ENCODE assay signal across 8 mouse cellular contexts in genomic region chr3:95951566-95951965, GRCm38 (mm10). TPM values are rescaled to one million over a fixed set of nuclear protein-coding genes. Genes with fewer than 3 reads are reported as not detected.
DNase-seq lines count a peak whose midpoint lies in the region; ATAC-seq and TF ChIP-seq lines count a peak whose summit lies in the region.
"Not testable (repeated sequence)": the region's sequence is repeated elsewhere in the genome, so short reads cannot be mapped to it uniquely, and the experiment has no call there.

No protein-coding gene starts in this region.

- H3K4me1 ChIP-seq in G1E (ENCODE audit: insufficient read depth, low read depth, low read length), result peaks cover 32% of the 10 kb centered on the region
- H3K4me1 ChIP-seq in embryonic facial prominence, embryonic 13.5 days; heart, adult 2 months (ENCODE audit: control insufficient read depth, insufficient read depth, low read length); hindbrain, embryonic 15.5 days (replicated peaks); limb, embryonic 10.5 days; lung, embryonic 14.5 days (ENCODE audit: insufficient read depth); testis, adult 2 months (ENCODE audit: control insufficient read depth, insufficient read depth, low read length): not testable (repeated sequence)

- not testable (repeated sequence) for H3K79me2 ChIP-seq in heart, adult 2 months (replicated peaks; ENCODE audit: control insufficient read depth, insufficient read depth, low read length); myocyte (ENCODE audit: control insufficient read depth, insufficient read depth)

- H3K9me3 ChIP-seq in G1E (replicated peaks); embryonic facial prominence, embryonic 13.5 days; hindbrain, embryonic 15.5 days; limb, embryonic 10.5 days (replicated peaks); lung, embryonic 14.5 days (ENCODE audit: low read depth, low read length): not testable (repeated sequence)

- not testable (repeated sequence) for ATAC-seq in G1E (ENCODE audit: extremely low read depth, insufficient number of reproducible peaks, low FRiP score, poor library complexity, severe bottlenecking); embryonic facial prominence, embryonic 13.5 days (ENCODE audit: insufficient number of reproducible peaks, insufficient read depth, low FRiP score, low TSS enrichment, low read depth); hindbrain, embryonic 15.5 days (ENCODE audit: low FRiP score, low read depth)
- peak; percentile 7; the same call in 1 of the 2 replicates for ATAC-seq in lung, embryonic 14.5 days (ENCODE audit: insufficient read depth)

- 68% methylated on average over 12 of the region's 12 CpGs for WGBS in embryonic facial prominence, embryonic 13.5 days
- WGBS in heart, adult 2 months, result 57% methylated on average over 12 of the region's 12 CpGs
- 70% methylated on average over 12 of the region's 12 CpGs for WGBS in hindbrain, embryonic 15.5 days
- 77% methylated on average over 12 of the region's 12 CpGs for WGBS in limb, embryonic 10.5 days
- 69% methylated on average over 12 of the region's 12 CpGs for WGBS in lung, embryonic 14.5 days

- H3K9ac ChIP-seq in embryonic facial prominence, embryonic 13.5 days, result peak overlapping the region; percentile 75
- H3K9ac ChIP-seq in heart, adult 2 months (ENCODE audit: low read depth, low read length), result peak overlapping the region; percentile 53; the same call in 1 of the 2 replicates
- peak overlapping the region; percentile 74 for H3K9ac ChIP-seq in hindbrain, embryonic 15.5 days
- H3K9ac ChIP-seq in lung, embryonic 14.5 days, result peak overlapping the region; percentile 59

- intact Hi-C loops in heart, adult 2 months (cut with DNase I), result loop anchor here (5.0 kb wide), 1 partner anchor 59 kb away; the partner anchor contains the start of genes Aph1a and BC028528

- TF ChIP-seq CTCF in G1E (IDR thresholded peaks at IDR 0.05; ENCODE audit: low read depth, low read length); heart, adult 2 months (IDR thresholded peaks at IDR 0.05); lung, embryonic 14.5 days (IDR thresholded peaks at IDR 0.05; ENCODE audit: low read depth); testis, adult 2 months (IDR thresholded peaks at IDR 0.05; ENCODE audit: control insufficient read depth, insufficient read depth, insufficient replicate concordance, low read depth, low read length): not testable (repeated sequence)

- H3K4me3 ChIP-seq in G1E (ENCODE audit: low read depth, low read length) (peak overlapping the region; percentile 71), myocyte (peak overlapping the region; percentile 32)
- H3K4me3 ChIP-seq in embryonic facial prominence, embryonic 13.5 days, result peak overlapping the region; percentile 58
- peak overlapping the region; percentile 82 for H3K4me3 ChIP-seq in heart, adult 2 months
- H3K4me3 ChIP-seq in hindbrain, embryonic 15.5 days, result peak overlapping the region; percentile 65
- peak overlapping the region; percentile 65 for H3K4me3 ChIP-seq in limb, embryonic 10.5 days
- peak overlapping the region; percentile 56 for H3K4me3 ChIP-seq in lung, embryonic 14.5 days (ENCODE audit: low read depth, low read length)
- H3K4me3 ChIP-seq in testis, adult 2 months (ENCODE audit: control insufficient read depth, low read depth, low read length), result peak overlapping the region; percentile 98

- peak overlapping the region; percentile 91 for H3K27ac ChIP-seq in embryonic facial prominence, embryonic 13.5 days
- peak overlapping the region; percentile 99 for H3K27ac ChIP-seq in heart, adult 2 months
- peak overlapping the region; percentile 99 for H3K27ac ChIP-seq in hindbrain, embryonic 15.5 days (replicated peaks)
- peak overlapping the region; percentile 89 for H3K27ac ChIP-seq in limb, embryonic 10.5 days
- H3K27ac ChIP-seq in lung, embryonic 14.5 days (ENCODE audit: low read depth), result peak overlapping the region; percentile 98
- peak overlapping the region; percentile 93 for H3K27ac ChIP-seq in testis, adult 2 months (ENCODE audit: control insufficient read depth, insufficient read depth, low read depth, low read length)

- not testable (repeated sequence) for H3K27me3 ChIP-seq in G1E (ENCODE audit: insufficient read depth, low read length); embryonic facial prominence, embryonic 13.5 days; heart, adult 2 months (ENCODE audit: control insufficient read depth, insufficient read depth, low read length); hindbrain, embryonic 15.5 days; limb, embryonic 10.5 days (ENCODE audit: low read depth, poor library complexity, severe bottlenecking); lung, embryonic 14.5 days (ENCODE audit: insufficient read depth, low read length); myocyte (ENCODE audit: control insufficient read depth, insufficient read depth, insufficient read length); testis, adult 2 months (ENCODE audit: control insufficient read depth, insufficient read depth, low read length)

- H3K36me3 ChIP-seq in G1E (replicated peaks), result peaks cover 29% of the 10 kb centered on the region
- H3K36me3 ChIP-seq in embryonic facial prominence, embryonic 13.5 days; heart, adult 2 months (ENCODE audit: control insufficient read depth, insufficient read depth, low read length); hindbrain, embryonic 15.5 days; lung, embryonic 14.5 days (ENCODE audit: insufficient read depth); myocyte (ENCODE audit: control insufficient read depth, insufficient read depth); testis, adult 2 months (ENCODE audit: control insufficient read depth, insufficient read depth, low read length): not testable (repeated sequence)
- H3K36me3 ChIP-seq in limb, embryonic 10.5 days, result peaks cover 25% of the 10 kb centered on the region

- not testable (repeated sequence) for DNase-seq in G1E (ENCODE audit: low spot score); heart, adult 2 months; limb, embryonic 10.5 days (ENCODE audit: low spot score); lung, embryonic 14.5 days

- not testable (repeated sequence) for H3ac ChIP-seq in myocyte (ENCODE audit: control insufficient read depth, insufficient read length)

- not testable (repeated sequence) for TF ChIP-seq POLR2A in heart, adult 2 months (IDR thresholded peaks at IDR 0.05; ENCODE audit: insufficient read depth, low read depth, low read length); myocyte (IDR thresholded peaks at IDR 0.05; ENCODE audit: insufficient read length, low read depth); testis, adult 2 months (IDR thresholded peaks at IDR 0.05; ENCODE audit: control insufficient read depth, low read depth, low read length)

- not testable (repeated sequence) for TF ChIP-seq EP300 in heart, adult 2 months (IDR thresholded peaks at IDR 0.05; ENCODE audit: insufficient read depth, low read depth, low read length)

- peak overlapping the region; percentile 72 for H3K4me2 ChIP-seq in embryonic facial prominence, embryonic 13.5 days
- peak overlapping the region; percentile 69 for H3K4me2 ChIP-seq in hindbrain, embryonic 15.5 days
- H3K4me2 ChIP-seq in lung, embryonic 14.5 days, result peak overlapping the region; percentile 78
- peak overlapping the region; percentile 87 for H3K4me2 ChIP-seq in myocyte (ENCODE audit: low read depth)

RNA-seq across cellular contexts. Expression of gene Anp32e, which starts 22.5 kb away (rescaled TPM):
- total RNA-seq in G1E (2014; fragmentation: Nextera tagmentation) (94.7 and 114 TPM in 2 replicates), G1E (2017) (91.8 and 180 TPM in 2 replicates)
- polyA plus RNA-seq in G1E (2012) (210 and 405 TPM in 2 replicates), myocyte (2012; fragmentation: generic; extraction: Trizol) (48.5 TPM)
- polyA plus RNA-seq in embryonic facial prominence, embryonic 13.5 days (2015; fragmentation: Nextera tagmentation; extraction: Ambion mirVana), result 241 and 251 TPM in 2 replicates
- 10 to 100 TPM; 83.0 to 90.9 TPM for total RNA-seq in heart, adult 2 months (2021)
- 15.5 and 29.9 TPM in 2 replicates for polyA plus RNA-seq in heart, adult 2 months (2012; rRNA removed)
- polyA plus RNA-seq in hindbrain, embryonic 15.5 days (2015; fragmentation: Nextera tagmentation; extraction: Ambion mirVana), result 117 and 118 TPM in 2 replicates
- polyA plus RNA-seq in limb, embryonic 10.5 days (2016; fragmentation: Nextera tagmentation; extraction: Ambion mirVana), result 344 and 367 TPM in 2 replicates
- 80.5 and 84.0 TPM in 2 replicates for polyA plus RNA-seq in lung, embryonic 14.5 days (2014; fragmentation: Nextera tagmentation; extraction: Ambion mirVana)
- polyA plus RNA-seq in testis, adult 2 months (2012; rRNA removed), result 4.4 and 6.0 TPM in 2 replicates

RNA-seq across cellular contexts. Expression of gene Plekho1, which starts 44.2 kb away (rescaled TPM):
- 9.7 and 23.3 TPM in 2 replicates for total RNA-seq in G1E (2014; fragmentation: Nextera tagmentation)
- total RNA-seq in G1E (2017), result 4.2 and 5.7 TPM in 2 replicates
- 10.9 and 14.1 TPM in 2 replicates for polyA plus RNA-seq in G1E (2012)
- 41.2 and 47.7 TPM in 2 replicates for polyA plus RNA-seq in embryonic facial prominence, embryonic 13.5 days (2015; fragmentation: Nextera tagmentation; extraction: Ambion mirVana)
- total RNA-seq in heart, adult 2 months (2021), result 10 to 100 TPM; 65.4 to 67.5 TPM
- polyA plus RNA-seq in heart, adult 2 months (2012; rRNA removed), result 82.8 and 110 TPM in 2 replicates
- 47.8 and 49.5 TPM in 2 replicates for polyA plus RNA-seq in hindbrain, embryonic 15.5 days (2015; fragmentation: Nextera tagmentation; extraction: Ambion mirVana)
- polyA plus RNA-seq in limb, embryonic 10.5 days (2016; fragmentation: Nextera tagmentation; extraction: Ambion mirVana), result 77.7 and 81.9 TPM in 2 replicates
- polyA plus RNA-seq in lung, embryonic 14.5 days (2014; fragmentation: Nextera tagmentation; extraction: Ambion mirVana), result 36.7 and 37.0 TPM in 2 replicates
- polyA plus RNA-seq in myocyte (2012; fragmentation: generic; extraction: Trizol), result 107 TPM
- 43.8 and 55.7 TPM in 2 replicates for polyA plus RNA-seq in testis, adult 2 months (2012; rRNA removed)

RNA-seq across cellular contexts. Expression of gene Car14, which starts 47.1 kb away (rescaled TPM):
- total RNA-seq in G1E (2014; fragmentation: Nextera tagmentation), result not detected in 2 replicates
- total RNA-seq in G1E (2017), result 0.11 TPM in 1 of 2 replicates, not detected in the other
- not detected in 2 replicates for polyA plus RNA-seq in G1E (2012)
- 14.5 and 16.6 TPM in 2 replicates for polyA plus RNA-seq in embryonic facial prominence, embryonic 13.5 days (2015; fragmentation: Nextera tagmentation; extraction: Ambion mirVana)
- 100 to 1,000 TPM; 146 to 208 TPM for total RNA-seq in heart, adult 2 months (2021)
- polyA plus RNA-seq in heart, adult 2 months (2012; rRNA removed), result 227 and 279 TPM in 2 replicates
- polyA plus RNA-seq in hindbrain, embryonic 15.5 days (2015; fragmentation: Nextera tagmentation; extraction: Ambion mirVana), result 13.1 and 14.7 TPM in 2 replicates
- 161 and 187 TPM in 2 replicates for polyA plus RNA-seq in limb, embryonic 10.5 days (2016; fragmentation: Nextera tagmentation; extraction: Ambion mirVana)
- polyA plus RNA-seq in lung, embryonic 14.5 days (2014; fragmentation: Nextera tagmentation; extraction: Ambion mirVana), result 10.4 and 12.5 TPM in 2 replicates
- 0.11 TPM for polyA plus RNA-seq in myocyte (2012; fragmentation: generic; extraction: Trizol)
- 2.0 TPM in 2 replicates for polyA plus RNA-seq in testis, adult 2 months (2012; rRNA removed)

RNA-seq across cellular contexts. Expression of gene Aph1a, which starts 57.8 kb away (rescaled TPM):
- 27.5 and 35.0 TPM in 2 replicates for total RNA-seq in G1E (2014; fragmentation: Nextera tagmentation)
- 26.5 and 27.5 TPM in 2 replicates for total RNA-seq in G1E (2017)
- 90.6 and 102 TPM in 2 replicates for polyA plus RNA-seq in G1E (2012)
- polyA plus RNA-seq in embryonic facial prominence, embryonic 13.5 days (2015; fragmentation: Nextera tagmentation; extraction: Ambion mirVana), result 29.6 and 32.3 TPM in 2 replicates
- 100 to 1,000 TPM in 1 of 2 experiments, 10 to 100 TPM in 1; 99.9 to 121 TPM for total RNA-seq in heart, adult 2 months (2021)
- polyA plus RNA-seq in heart, adult 2 months (2012; rRNA removed), result 98.7 and 120 TPM in 2 replicates
- polyA plus RNA-seq in hindbrain, embryonic 15.5 days (2015; fragmentation: Nextera tagmentation; extraction: Ambion mirVana), result 34.9 and 36.4 TPM in 2 replicates
- polyA plus RNA-seq in limb, embryonic 10.5 days (2016; fragmentation: Nextera tagmentation; extraction: Ambion mirVana), result 24.3 and 24.5 TPM in 2 replicates
- polyA plus RNA-seq in lung, embryonic 14.5 days (2014; fragmentation: Nextera tagmentation; extraction: Ambion mirVana), result 44.5 and 47.9 TPM in 2 replicates
- polyA plus RNA-seq in myocyte (2012; fragmentation: generic; extraction: Trizol), result 106 TPM
- 14.9 and 17.6 TPM in 2 replicates for polyA plus RNA-seq in testis, adult 2 months (2012; rRNA removed)

RNA-seq across cellular contexts. Expression of gene BC028528, which starts 59.8 kb away (rescaled TPM):
- total RNA-seq in G1E (2014; fragmentation: Nextera tagmentation) (1.6 and 3.9 TPM in 2 replicates), G1E (2017) (7.5 and 9.3 TPM in 2 replicates)
- polyA plus RNA-seq in G1E (2012) (not detected in 2 replicates), myocyte (2012; fragmentation: generic; extraction: Trizol) (11.3 TPM)
- 17.9 and 18.6 TPM in 2 replicates for polyA plus RNA-seq in embryonic facial prominence, embryonic 13.5 days (2015; fragmentation: Nextera tagmentation; extraction: Ambion mirVana)
- 1 to 10 TPM; 8.5 to 9.0 TPM for total RNA-seq in heart, adult 2 months (2021)
- 14.5 and 29.8 TPM in 2 replicates for polyA plus RNA-seq in heart, adult 2 months (2012; rRNA removed)
- 19.8 and 22.8 TPM in 2 replicates for polyA plus RNA-seq in hindbrain, embryonic 15.5 days (2015; fragmentation: Nextera tagmentation; extraction: Ambion mirVana)
- 7.9 and 11.4 TPM in 2 replicates for polyA plus RNA-seq in limb, embryonic 10.5 days (2016; fragmentation: Nextera tagmentation; extraction: Ambion mirVana)
- polyA plus RNA-seq in lung, embryonic 14.5 days (2014; fragmentation: Nextera tagmentation; extraction: Ambion mirVana), result 51.4 and 55.4 TPM in 2 replicates
- polyA plus RNA-seq in testis, adult 2 months (2012; rRNA removed), result 1.7 and 2.4 TPM in 2 replicates

Comparison
In these comparisons a context has a peak if more than half of its experiments do, and no peak if none do; other contexts are left out.
1. H3K4me3 ChIP-seq: peak in every context shown above with its lines; median percentile 98 in testis, adult 2 months; 82 in heart, adult 2 months; 71 in G1E; 65 in hindbrain, embryonic 15.5 days; 65 in limb, embryonic 10.5 days; 58 in embryonic facial prominence, embryonic 13.5 days; 56 in lung, embryonic 14.5 days; 32 in myocyte.